Mouse (Mus musculus) gastrocnemius, adult 2 months (tissue): Measurements from ENCODE around the gene Mis12. TPM values are rescaled to one million over a fixed set of nuclear protein-coding genes. Genes with fewer than 3 reads are reported as not detected.
A peak's percentile ranks its signal among the peaks of the same experiment; 100 is the strongest.

Experiments used
- DNase-seq: peaks from one replicate; pipeline ENCODE4 v3.0.0; 2022
- H3K27ac ChIP-seq: fragments of 200-600 bp; 2 replicates; pipeline ENCODE4 v1.8.1; 2022; ENCODE audit warnings: mild to moderate bottlenecking
- H3K4me3 ChIP-seq: fragments of 200-600 bp; 2 replicates; pipeline ENCODE4 v1.8.1; 2022; ENCODE audit warnings: mild to moderate bottlenecking, moderate library complexity
- CTCF ChIP-seq: fragments of 200-600 bp; IDR thresholded peaks from 2 replicates; pipeline ENCODE4 v1.8.1; 2022; ENCODE audit warnings: antibody characterized with exemption, mild to moderate bottlenecking, moderate library complexity
- intact Hi-C: fragments of 180-260 bp; cut with DNase I; formaldehyde crosslinking; loops from one replicate; pipeline ENCODE4 v1.15.1; 2025
- total RNA-seq, 2 experiments: library from RNA; stranded (reverse); gene quantifications; 2 replicates each; pipeline ENCODE4 v1.2.3; 2021

Mis12 gene
- total RNA-seq, 2 experiments from 2014 or later, result 3.1 to 5.0 TPM

GRCm38 (mm10) chr11:71029403-71030118, 10.2 kb downstream of the Mis12 start:
- TF ChIP-seq CTCF, result peak; percentile 23; the same call in 1 of the 2 replicates
- intact Hi-C loops, result no loop called here
- Histone ChIP-seq H3K27ac (no peak overlapping the region), H3K4me3 (no peak overlapping the region)
- no peak for DNase-seq

GRCm38 (mm10) chr11:71032070-71032469, 12.7 kb downstream of the Mis12 start:
- Histone ChIP-seq H3K4me3 (no peak overlapping the region), H3K27ac (no peak overlapping the region)
- intact Hi-C loops, result no loop called here

GRCm38 (mm10) chr11:71032491-71033162, 13.2 kb downstream of the Mis12 start:
- Histone ChIP-seq H3K27ac (no peak overlapping the region), H3K4me3 (peak overlapping the region; percentile 62)
- intact Hi-C loops, result no loop called here
- no peak for TF ChIP-seq CTCF
- no peak for DNase-seq

More at GRCm38 (mm10) chr11:71032070-71032469, 12.7 kb downstream of the Mis12 start:
- no peak for DNase-seq
- no peak for TF ChIP-seq CTCF

- H3K27ac ChIP-seq, result no peak within 1 kb of the TSS
- peak within 1 kb of the TSS; percentile 62 for H3K4me3 ChIP-seq
- no peak for TF ChIP-seq CTCF
- intact Hi-C loops, result no loop called here
- no peak for DNase-seq
These were observed 13.9 kb downstream of the Mis12 start, which contains the start of gene 6330403K07Rik for GRCm38 (mm10) chr11:71033163-71033761. 6330403K07Rik (minus strand) TSS chr11:71033513.

- intact Hi-C loops, result no loop called here
- no peak for TF ChIP-seq CTCF
- Histone ChIP-seq H3K4me3 (no peak overlapping the region), H3K27ac (no peak overlapping the region)
- DNase-seq, result no peak
These were observed 20.3 kb downstream of the Mis12 start for GRCm38 (mm10) chr11:71039526-71040298.

- no peak overlapping the region for H3K4me3 ChIP-seq
- peak; percentile 44 for TF ChIP-seq CTCF
- H3K27ac ChIP-seq, result no peak overlapping the region
- intact Hi-C loops, result no loop called here
- DNase-seq, result no peak
These were observed 33.1 kb downstream of the Mis12 start for GRCm38 (mm10) chr11:71052554-71052953.

GRCm38 (mm10) chr11:71076342-71076741, 56.9 kb downstream of the Mis12 start:
- Histone ChIP-seq H3K4me3 (no peak overlapping the region), H3K27ac (no peak overlapping the region)
- TF ChIP-seq CTCF, result no peak
- intact Hi-C loops, result no loop called here
- no peak for DNase-seq

Other genes starting within 250 kb of the Mis12 start
- not detected for gene Scimp, start 207.0 kb upstream of the Mis12 start, total RNA-seq
- 10 to 100 TPM; 37.2 to 37.8 TPM for gene Rabep1, start 174.8 kb upstream of the Mis12 start, total RNA-seq
- 10 to 100 TPM; 30.4 to 34.9 TPM for gene Nup88, start 49.6 kb upstream of the Mis12 start, total RNA-seq
- 10 to 100 TPM; 12.2 to 13.9 TPM for gene Rpain, start 49.4 kb upstream of the Mis12 start, total RNA-seq
- 100 to 1,000 TPM; 102 to 146 TPM for gene C1qbp, start 36.6 kb upstream of the Mis12 start, total RNA-seq
- 10 to 100 TPM in 1 of 2 experiments, 1 to 10 TPM in 1; 8.4 to 10.3 TPM for gene Dhx33, start 15.2 kb upstream of the Mis12 start, total RNA-seq
- gene Derl2, start 230 bp downstream of the Mis12 start, total RNA-seq, result 10 to 100 TPM; 14.8 TPM
- gene 6330403K07Rik, start 13.9 kb downstream of the Mis12 start, total RNA-seq, result under 1 TPM in 1 of 2 experiments, not detected in 1; 0.36 TPM
- gene Nlrp1a, start 125.1 kb downstream of the Mis12 start, total RNA-seq, result under 1 TPM; 0.18 to 0.28 TPM
- under 1 TPM; 0.05 to 0.06 TPM for gene Nlrp1b, start 211.1 kb downstream of the Mis12 start, total RNA-seq